Mouse (Mus musculus) stomach, embryonic 16.5 days (tissue): ENCODE data around the gene 1700023F06Rik. TPM values are rescaled to one million over a fixed set of nuclear protein-coding genes. Genes with fewer than 3 reads are reported as not detected.

Source experiments
- ATAC-seq: fragments of 200-750 bp; cut with Nextera tagmentation; 2 replicates; pipeline ENCODE4 v1.8.0; 2017; ENCODE audit warnings: moderate number of reproducible peaks, moderate TSS enrichment; ENCODE audit not compliant: insufficient read depth, low FRiP score
- H3K27ac ChIP-seq: fragments of 300-500 bp; sonication (generic); 2 replicates; pipeline ENCODE4 v1.5.1; 2014; ENCODE audit warnings: low read length
- H3K27me3 ChIP-seq: fragments of 300-500 bp; sonication (generic); 2 replicates; pipeline ENCODE4 v1.6.1; 2014; ENCODE audit warnings: low read length, control low read depth, mixed read lengths; ENCODE audit not compliant: control insufficient read depth, insufficient read depth
- H3K36me3 ChIP-seq: fragments of 300-500 bp; sonication (generic); 2 replicates; pipeline ENCODE4 v1.6.1; 2014; ENCODE audit warnings: low read length; ENCODE audit not compliant: control insufficient read depth, insufficient read depth
- H3K4me1 ChIP-seq: fragments of 300-500 bp; sonication (generic); 2 replicates; pipeline ENCODE4 v1.6.1; 2014; ENCODE audit warnings: low read length, control low read depth, mixed read lengths; ENCODE audit not compliant: control insufficient read depth, insufficient read depth
- H3K4me2 ChIP-seq: fragments of 300-500 bp; sonication (generic); 2 replicates; pipeline ENCODE4 v1.6.1; 2014; ENCODE audit warnings: low read depth, low read length, mixed read lengths
- H3K4me3 ChIP-seq: fragments of 300-500 bp; sonication (generic); replicated peaks from 2 replicates; pipeline ENCODE4 v1.5.1; 2014; ENCODE audit warnings: mild to moderate bottlenecking, low read length
- H3K9ac ChIP-seq: fragments of 300-500 bp; sonication (generic); 2 replicates; pipeline ENCODE4 v1.6.1; 2014; ENCODE audit warnings: low read length
- H3K9me3 ChIP-seq: fragments of 300-500 bp; sonication (generic); replicated peaks from 2 replicates; pipeline ENCODE4 v1.6.1; 2016; ENCODE audit warnings: low read length, control low read depth; ENCODE audit not compliant: control insufficient read depth
- WGBS: fragments of 180-500 bp; shearing (Covaris S2); extraction: QIAGEN DNeasy Blood & Tissue Kit; methylation state at CpG from one replicate; pipeline ENCODE4 v1.1.7; 2014; 5-methylcytosine and 5-hydroxymethylcytosine counted together
- polyA plus RNA-seq: library from polyadenylated mRNA; unstranded; fragments of >200 nt; fragmentation: Nextera tagmentation; extraction: Ambion mirVana; gene quantifications from 2 replicates; pipeline ENCODE4 v1.2.1, GENCODE M21; 2015

1700023F06Rik gene
- 0.67 and 0.83 TPM in 2 replicates for polyA plus RNA-seq

DNA sequence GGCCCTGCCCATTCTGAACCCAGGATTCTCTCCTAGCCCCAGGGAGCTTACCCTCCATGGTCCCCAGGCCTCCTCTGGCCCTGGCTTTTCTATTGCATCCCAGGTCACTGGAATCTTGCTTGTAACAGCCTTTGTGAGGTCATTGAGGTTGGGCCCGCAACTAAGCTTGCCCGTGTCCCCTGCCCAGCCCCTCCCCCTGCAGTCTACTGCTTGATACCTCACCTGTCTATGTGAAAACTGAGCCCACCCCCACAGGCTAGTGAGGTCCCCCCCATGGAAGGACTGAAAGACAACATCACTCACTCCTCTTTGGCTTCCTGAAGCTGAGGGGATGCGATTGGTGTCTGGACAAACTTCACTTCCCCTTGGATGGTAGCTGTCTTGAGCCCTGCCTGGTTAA, at the start of gene 1700023F06Rik:
Gene 1700023F06Rik, minus strand, starts transcription at position 101 of the 400 bp plus-strand sequence.
- H3K4me3 ChIP-seq: no peak within 1 kb of the TSS
- WGBS: 77% methylated on average over 3 of the region's 3 CpGs
- ATAC-seq: no peak

DNA sequence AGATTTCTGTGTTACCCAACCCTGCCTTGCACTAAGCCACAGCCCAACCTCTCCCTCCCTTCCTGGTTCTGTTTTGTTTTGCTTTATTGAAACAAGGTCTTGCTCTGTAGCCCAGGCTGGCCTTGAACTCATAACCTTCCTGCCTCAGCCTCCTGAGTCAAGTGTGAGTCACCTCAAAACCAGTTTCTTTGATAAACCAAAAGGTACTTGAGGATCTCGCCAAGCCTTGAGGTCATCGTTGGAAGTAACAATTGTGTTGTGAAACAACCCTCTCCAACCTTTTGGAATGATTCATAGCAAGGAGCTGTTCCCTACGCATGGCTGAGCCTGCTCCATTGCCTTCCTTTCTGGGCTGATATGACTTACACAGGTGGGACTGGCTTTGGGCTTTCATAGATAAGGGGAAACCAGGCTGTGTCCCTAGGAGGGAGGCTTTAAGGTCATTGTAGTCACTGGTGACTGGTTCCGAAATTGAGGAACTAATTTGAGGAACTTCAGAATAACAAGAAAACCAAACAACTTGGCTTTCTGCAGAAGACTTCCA, 49.7 kb upstream of the 1700023F06Rik start:
- 78% methylated on average over 4 of the region's 4 CpGs for WGBS
- H3K4me2 ChIP-seq: no peak overlapping the region
- no peaks in the 10 kb centered on the region for H3K27me3 ChIP-seq
- H3K4me1 ChIP-seq: peaks cover 27% of the 10 kb centered on the region
- no peaks in the 10 kb centered on the region for H3K36me3 ChIP-seq
- no peaks in the 10 kb centered on the region for H3K9me3 ChIP-seq
- no peak overlapping the region for H3K9ac ChIP-seq
- H3K27ac ChIP-seq: no peak overlapping the region
- H3K4me3 ChIP-seq: no peak overlapping the region
- no peak for ATAC-seq

More for the DNA sequence above, at the start of gene 1700023F06Rik:
- Histone ChIP-seq H3K9me3 (no peaks in the 10 kb centered on the region), H3K4me1 (no peaks in the 10 kb centered on the region), H3K27me3 (no peaks in the 10 kb centered on the region), H3K9ac (no peak within 1 kb of the TSS), H3K4me2 (no peak within 1 kb of the TSS), H3K27ac (no peak within 1 kb of the TSS), H3K36me3 (no peaks in the 10 kb centered on the region)

DNA sequence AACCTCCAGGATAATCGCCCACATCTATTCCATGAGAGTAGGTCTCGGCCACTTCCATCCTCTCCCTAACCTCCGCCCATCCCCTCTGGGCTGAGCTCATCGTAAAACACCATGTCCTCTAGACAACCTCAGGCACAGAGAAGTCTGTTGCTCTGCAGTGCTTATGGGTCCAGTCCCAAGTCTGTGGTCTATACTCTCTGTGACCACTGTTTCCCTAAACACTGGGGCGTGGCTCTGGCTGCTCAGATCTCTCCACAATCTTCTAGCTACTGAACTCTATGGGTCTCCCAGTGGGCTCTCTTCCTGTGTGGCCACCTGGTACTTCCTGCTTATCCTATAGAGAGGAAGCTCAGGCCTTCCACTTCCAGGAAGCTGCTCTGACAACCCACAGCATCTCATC, 45.2 kb upstream of the 1700023F06Rik start:
- no peaks in the 10 kb centered on the region for H3K36me3 ChIP-seq
- no peak overlapping the region for H3K9ac ChIP-seq
- no peaks in the 10 kb centered on the region for H3K27me3 ChIP-seq
- peaks cover 17% of the 10 kb centered on the region for H3K4me1 ChIP-seq
- H3K4me2 ChIP-seq: no peak overlapping the region
- ATAC-seq: 0 out of 2 replicates have a peak, but pooled peaks have one; percentile 6
- no peak overlapping the region; the same call in 1 of the 2 replicates for H3K27ac ChIP-seq
- H3K4me3 ChIP-seq: no peak overlapping the region
- H3K9me3 ChIP-seq: no peaks in the 10 kb centered on the region
- WGBS: 84% methylated on average over 5 of the region's 5 CpGs

DNA sequence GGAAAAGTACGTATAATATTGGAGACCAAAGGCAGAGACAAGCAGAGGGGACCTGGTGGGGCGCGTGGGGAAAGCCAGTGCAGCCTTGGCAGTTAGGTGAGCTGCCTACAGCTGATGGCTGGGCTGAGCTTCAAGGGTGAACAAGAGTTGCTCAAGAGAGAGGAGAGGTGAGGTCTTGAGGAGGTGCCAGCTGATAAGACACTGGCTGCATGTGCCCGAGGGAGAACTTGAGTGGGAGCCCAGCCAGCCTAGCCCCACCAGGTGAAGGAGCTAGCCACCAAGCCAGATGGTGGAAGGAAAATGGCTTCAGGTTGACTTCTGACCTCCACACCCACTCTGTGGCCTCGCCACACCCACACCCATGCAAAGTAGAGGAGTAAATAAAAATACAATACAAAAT, 44.0 kb upstream of the 1700023F06Rik start:
- Histone ChIP-seq H3K27ac (no peak overlapping the region), H3K4me2 (no peak overlapping the region), H3K36me3 (no peaks in the 10 kb centered on the region), H3K27me3 (no peaks in the 10 kb centered on the region), H3K4me1 (peaks cover 29% of the 10 kb centered on the region), H3K9ac (no peak overlapping the region), H3K4me3 (no peak overlapping the region), H3K9me3 (no peaks in the 10 kb centered on the region)
- ATAC-seq: no peak
- 74% methylated on average over 5 of the region's 5 CpGs for WGBS

DNA sequence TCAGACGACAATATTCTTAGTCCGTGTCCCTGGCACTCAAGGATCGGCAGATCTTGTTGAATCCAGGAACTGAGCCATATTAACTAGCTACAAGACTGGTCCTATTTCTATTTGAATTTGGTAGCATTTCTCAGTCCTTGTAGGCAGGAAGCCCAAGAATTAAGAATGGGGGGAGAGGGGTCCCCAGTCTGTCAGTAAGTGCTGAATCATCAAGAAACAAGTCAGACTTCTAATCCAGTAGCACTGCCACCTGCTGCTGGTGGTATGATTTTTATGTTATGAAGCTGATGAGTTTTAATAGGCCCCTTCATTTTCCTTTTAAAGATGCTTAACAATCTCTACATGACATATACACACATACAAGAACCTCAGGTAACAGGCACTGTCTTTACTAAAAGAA, 42.0 kb upstream of the 1700023F06Rik start:
- 78% methylated on average over 3 of the region's 3 CpGs for WGBS
- Histone ChIP-seq H3K27me3 (no peaks in the 10 kb centered on the region), H3K9me3 (no peaks in the 10 kb centered on the region), H3K4me2 (no peak overlapping the region), H3K36me3 (no peaks in the 10 kb centered on the region), H3K4me1 (peaks cover 45% of the 10 kb centered on the region), H3K27ac (no peak overlapping the region), H3K9ac (no peak overlapping the region), H3K4me3 (no peak overlapping the region)
- no peak for ATAC-seq

DNA sequence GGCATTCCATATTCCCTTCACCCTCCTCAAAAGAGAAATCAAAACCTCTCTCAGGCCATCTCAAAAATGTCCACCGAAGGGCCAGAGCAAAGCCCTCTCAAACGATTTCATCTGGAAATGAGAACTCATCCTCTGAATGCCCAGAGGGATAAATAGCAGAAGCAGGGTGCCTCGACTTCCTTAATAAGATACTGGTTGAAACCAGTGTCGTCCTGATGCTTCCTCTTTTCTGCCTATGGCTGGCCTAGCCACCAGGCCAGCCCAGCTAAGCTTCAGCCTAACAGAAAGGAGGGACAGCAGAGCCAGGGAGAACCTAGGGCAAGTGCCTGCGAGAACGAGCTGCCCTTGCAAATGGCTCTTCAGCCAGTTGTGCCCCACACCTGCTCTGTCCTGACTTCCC, 41.2 kb upstream of the 1700023F06Rik start:
- ATAC-seq: no peak
- H3K9ac ChIP-seq: peak overlapping the region; percentile 39; the same call in 1 of the 2 replicates
- H3K9me3 ChIP-seq: no peaks in the 10 kb centered on the region
- H3K36me3 ChIP-seq: no peaks in the 10 kb centered on the region
- H3K27ac ChIP-seq: peak overlapping the region; percentile 17
- H3K4me1 ChIP-seq: peaks cover 48% of the 10 kb centered on the region
- no peak overlapping the region for H3K4me2 ChIP-seq
- H3K27me3 ChIP-seq: no peaks in the 10 kb centered on the region
- H3K4me3 ChIP-seq: no peak overlapping the region
- 58% methylated on average over 6 of the region's 6 CpGs for WGBS

DNA sequence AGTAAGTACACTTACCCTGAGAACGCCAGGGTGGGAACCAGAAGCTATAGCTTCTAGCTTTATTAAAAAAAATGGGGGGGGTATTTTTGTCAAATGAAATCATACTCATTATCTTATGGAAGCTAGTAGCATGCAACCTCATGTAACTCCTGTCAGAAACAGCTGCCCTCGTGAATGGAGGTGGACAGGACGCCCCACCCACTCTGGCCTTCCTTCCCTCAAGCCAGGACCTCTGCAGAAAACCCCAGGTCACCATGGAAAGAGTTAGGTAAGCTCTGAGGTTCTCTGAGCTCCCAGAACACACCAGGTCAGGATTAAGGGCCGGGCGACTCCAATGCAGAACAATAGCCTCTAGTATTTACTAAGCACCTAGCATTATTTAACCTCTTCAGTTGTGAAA, 40.5 kb upstream of the 1700023F06Rik start:
- Histone ChIP-seq H3K36me3 (no peaks in the 10 kb centered on the region), H3K4me1 (peaks cover 48% of the 10 kb centered on the region), H3K27me3 (no peaks in the 10 kb centered on the region), H3K9ac (no peak overlapping the region), H3K4me2 (no peak overlapping the region), H3K4me3 (no peak overlapping the region), H3K9me3 (no peaks in the 10 kb centered on the region), H3K27ac (peak overlapping the region; percentile 17; the same call in 1 of the 2 replicates)
- no peak for ATAC-seq
- 57% methylated on average over 5 of the region's 5 CpGs for WGBS

DNA sequence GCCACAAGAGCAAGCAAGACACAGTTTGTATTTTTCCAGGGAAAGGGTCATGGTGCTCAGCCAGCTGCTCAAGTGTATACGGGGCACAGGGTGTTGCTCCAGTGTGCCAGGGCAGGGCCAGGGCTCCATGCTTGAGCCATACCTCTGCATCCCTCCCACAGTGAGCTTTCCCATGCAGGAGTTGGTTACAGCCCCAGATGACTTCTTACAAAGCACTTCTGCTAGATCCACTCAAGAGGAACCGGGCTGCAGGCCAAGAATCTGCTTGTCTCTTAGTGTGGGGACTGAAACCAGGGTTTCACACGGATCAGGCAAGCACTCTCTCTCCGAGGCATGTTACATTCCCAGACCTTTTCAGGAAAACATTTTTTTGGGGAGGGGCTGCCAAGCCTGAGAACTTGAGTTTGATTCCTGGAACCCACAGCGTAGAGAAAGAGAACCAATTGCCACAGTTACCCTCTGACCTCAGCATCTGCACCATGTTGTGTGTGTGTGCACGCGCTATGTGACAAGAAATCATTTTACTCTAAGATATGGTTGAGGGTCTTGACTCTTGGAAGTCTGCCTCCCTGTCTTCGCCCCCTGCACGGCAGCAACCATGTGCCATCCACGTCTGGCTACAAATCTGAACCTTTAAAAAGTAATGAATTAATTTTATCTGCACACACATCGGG, 39.3 kb upstream of the 1700023F06Rik start:
- Histone ChIP-seq H3K36me3 (no peaks in the 10 kb centered on the region), H3K9me3 (no peaks in the 10 kb centered on the region), H3K27ac (peak overlapping the region; percentile 69), H3K4me3 (no peak overlapping the region), H3K9ac (0 out of 2 replicates have a peak overlapping the region, but pooled peaks have one; percentile 27), H3K27me3 (no peaks in the 10 kb centered on the region), H3K4me2 (no peak overlapping the region), H3K4me1 (peaks cover 41% of the 10 kb centered on the region)
- ATAC-seq: peak; percentile 67
- WGBS: 48% methylated on average over 11 of the region's 11 CpGs

DNA sequence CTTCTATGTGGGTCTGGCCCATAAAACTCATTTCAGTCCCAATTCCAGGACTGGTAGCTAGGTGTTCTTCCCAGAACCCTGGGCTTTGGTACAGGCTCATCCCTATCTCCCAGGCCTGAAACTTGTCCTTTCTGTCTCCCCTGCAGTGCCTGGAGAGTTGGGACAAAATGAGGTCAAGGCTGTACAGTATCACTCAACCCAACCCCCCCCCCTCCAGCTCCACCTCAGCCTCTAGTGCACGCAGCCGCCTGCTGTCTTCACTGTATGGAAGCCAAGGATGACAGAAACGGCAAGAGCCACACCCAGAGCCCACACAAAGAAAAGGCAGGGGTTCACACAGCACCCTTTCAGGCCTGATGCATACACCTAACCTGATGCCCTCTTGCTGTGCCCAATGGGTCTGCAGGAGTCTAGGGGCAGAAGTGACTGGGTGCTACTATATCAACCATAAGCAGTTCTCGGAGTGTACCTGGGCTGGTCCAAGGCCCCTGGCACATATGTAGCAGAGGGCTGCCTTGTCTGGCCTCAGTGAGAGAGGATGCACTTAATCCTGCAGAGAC, 38.5 kb upstream of the 1700023F06Rik start:
- 33% methylated on average over 4 of the region's 4 CpGs for WGBS
- H3K27ac ChIP-seq: peak overlapping the region; percentile 69
- peak; percentile 38; the same call in 1 of the 2 replicates for ATAC-seq
- no peak overlapping the region for H3K4me3 ChIP-seq
- no peaks in the 10 kb centered on the region for H3K36me3 ChIP-seq
- H3K4me1 ChIP-seq: peaks cover 41% of the 10 kb centered on the region
- H3K27me3 ChIP-seq: no peaks in the 10 kb centered on the region
- no peaks in the 10 kb centered on the region for H3K9me3 ChIP-seq
- no peak overlapping the region for H3K4me2 ChIP-seq
- H3K9ac ChIP-seq: no peak overlapping the region
